Mouse (Mus musculus) CH12.LX (cell line): ENCODE results near the gene Oaz1. TPM values are rescaled to one million over a fixed set of nuclear protein-coding genes. Genes with fewer than 3 reads are reported as not detected.

Experiments
- DNase-seq: peaks from one replicate; pipeline ENCODE4 v3.0.0-alpha.2; 2013; ENCODE audit errors: extremely low read depth
- H3K27ac ChIP-seq: 2 replicates; pipeline ENCODE4 v1.5.1; 2012; ENCODE audit warnings: low read depth, mild to moderate bottlenecking, control low read depth, moderate library complexity; ENCODE audit not compliant: insufficient read depth
- H3K27me3 ChIP-seq: replicated peaks from 2 replicates; pipeline ENCODE3; 2012; ENCODE audit warnings: inconsistent platforms
- H3K36me3 ChIP-seq, 2 experiments: replicated peaks in 1 of 2; 2 replicates each; pipeline versions ENCODE3 to v1.6.1; 2012; ENCODE audit warnings: inconsistent platforms in 1 of 2, low read length in 1 of 2, mild to moderate bottlenecking in 1 of 2, mixed read lengths in 1 of 2, moderate library complexity in 1 of 2; ENCODE audit not compliant: control insufficient read depth in 1 of 2, insufficient read depth in 1 of 2
- H3K4me1 ChIP-seq, 2 experiments: 2 replicates each; pipeline ENCODE4 v1.6.1; 2012; ENCODE audit warnings: inconsistent platforms in 1 of 2, moderate library complexity in 1 of 2; ENCODE audit not compliant: insufficient read depth in 2 of 2, control insufficient read depth in 1 of 2
- H3K4me2 ChIP-seq: 2 replicates; pipeline ENCODE4 v1.6.1; 2012; ENCODE audit warnings: low read depth, mild to moderate bottlenecking, control low read depth; ENCODE audit not compliant: poor library complexity, insufficient read depth, severe bottlenecking
- H3K4me3 ChIP-seq, 3 experiments: fragments of 150-350 bp in 1 of 3; sonication (generic) in 1 of 3; replicated peaks in 1 of 3; 2 replicates each; pipeline versions ENCODE3 to v1.5.1; 2011 to 2012; ENCODE audit warnings: low read depth in 2 of 3, low read length in 2 of 3, mild to moderate bottlenecking in 2 of 3, moderate library complexity in 2 of 3, control low read depth in 1 of 3, improper control_type of control experiment in 1 of 3, inconsistent platforms in 1 of 3, mixed read lengths in 1 of 3; ENCODE audit not compliant: poor library complexity in 1 of 3
- H3K79me2 ChIP-seq: replicated peaks from 2 replicates; pipeline ENCODE4 v1.6.1; 2012; ENCODE audit warnings: mild to moderate bottlenecking, moderate library complexity; ENCODE audit not compliant: control insufficient read depth, poor library complexity, insufficient read depth, severe bottlenecking; ENCODE audit errors: extremely low read depth
- H3K9ac ChIP-seq: 2 replicates; pipeline ENCODE4 v1.6.1; 2012; ENCODE audit warnings: low read depth, mild to moderate bottlenecking, control low read depth, moderate library complexity; ENCODE audit not compliant: insufficient read depth
- H3K9me3 ChIP-seq: replicated peaks from 2 replicates; pipeline ENCODE3; 2012; ENCODE audit warnings: low read length, inconsistent platforms, mixed read lengths
- BHLHE40 ChIP-seq: IDR thresholded peaks from 2 replicates; pipeline ENCODE4 v1.6.1; 2011; ENCODE audit warnings: mild to moderate bottlenecking, low read depth, low read length, improper control_type of control experiment
- CHD1 ChIP-seq: IDR thresholded peaks from 2 replicates; pipeline ENCODE4 v1.6.1; 2012; ENCODE audit warnings: low read depth, low read length, improper control_type of control experiment, inconsistent platforms
- ELF1 ChIP-seq: IDR thresholded peaks from 2 replicates; pipeline ENCODE4 v1.6.1; 2014; ENCODE audit warnings: low read depth, mild to moderate bottlenecking, inconsistent platforms, low read length, improper control_type of control experiment
- JUND ChIP-seq: conservative IDR thresholded peaks from 2 replicates; pipeline ENCODE4 v1.6.1; 2011; ENCODE audit warnings: low read depth, low read length, improper control_type of control experiment
- KAT2A ChIP-seq: IDR thresholded peaks from 2 replicates; pipeline ENCODE4 v1.6.1; 2012; ENCODE audit warnings: low read length, improper control_type of control experiment, inconsistent platforms; ENCODE audit not compliant: insufficient replicate concordance
- MAX ChIP-seq: IDR thresholded peaks from 2 replicates; pipeline ENCODE4 v1.6.1; 2011; ENCODE audit warnings: low read length, improper control_type of control experiment
- NRF1 ChIP-seq: IDR thresholded peaks from 2 replicates; pipeline ENCODE4 v1.6.1; 2014; ENCODE audit warnings: low read depth, mild to moderate bottlenecking, inconsistent platforms, low read length, improper control_type of control experiment, moderate library complexity
- POLR2AphosphoS2 ChIP-seq: IDR thresholded peaks from 2 replicates; pipeline ENCODE4 v1.6.1; 2011; ENCODE audit warnings: low read depth, low read length, improper control_type of control experiment
- RAD21 ChIP-seq: IDR thresholded peaks from 2 replicates; pipeline ENCODE4 v1.6.1; 2011; ENCODE audit warnings: low read depth, mild to moderate bottlenecking, low read length, improper control_type of control experiment, moderate library complexity
- SMC3 ChIP-seq: IDR thresholded peaks from 2 replicates; pipeline ENCODE4 v1.6.1; 2011; ENCODE audit warnings: low read depth, low read length, improper control_type of control experiment
- TCF12 ChIP-seq: IDR thresholded peaks from 2 replicates; pipeline ENCODE4 v1.6.1; 2014; ENCODE audit warnings: low read depth, mild to moderate bottlenecking, inconsistent platforms, low read length, improper control_type of control experiment
- USF2 ChIP-seq: conservative IDR thresholded peaks from 2 replicates; pipeline ENCODE4 v1.6.1; 2011; ENCODE audit warnings: low read depth, low read length, improper control_type of control experiment
- ZC3H11A ChIP-seq: IDR thresholded peaks from 2 replicates; pipeline ENCODE4 v1.6.1; 2012; ENCODE audit warnings: low read depth, mild to moderate bottlenecking, inconsistent platforms, low read length, improper control_type of control experiment
- dilution Hi-C: fragments of 300-500 bp; cut with MboI; formaldehyde crosslinking; loops from 2 replicates; pipeline ENCODE4 v1.14.3; 2020; ENCODE audit warnings: low sequenced_read_pairs; ENCODE audit not compliant: extremely low pct_unique_long_range_greater_than_20kb, extremely low pct_ligation_motif_present
- in situ Hi-C: fragments of 300-500 bp; cut with MboI; formaldehyde crosslinking; loops from 3 replicates; pipeline ENCODE4 v1.14.3; 2019; ENCODE audit warnings: low sequenced_read_pairs, low pct_ligation_motif_present, low pct_unique_long_range_greater_than_20kb, mixed read lengths
- polyA plus RNA-seq: library from polyadenylated mRNA; unstranded; fragments of >175 nt; gene quantifications from 2 replicates; pipeline ENCODE4 v1.2.1, GENCODE M21; 2012; ENCODE audit warnings: low read depth; ENCODE audit not compliant: insufficient read length
- total RNA-seq, 2 experiments: library from RNA; depleted of rRNA; stranded (reverse); fragments of 300-350 nt in 1 of 2; fragments of >200 nt in 1 of 2; gene quantifications; 2 replicates each; pipeline ENCODE4 v1.2.3; 2012 to 2014

The Oaz1 gene
- total and polyA plus RNA-seq, 3 experiments, result 646 to 1,081 (median 899) TPM

GRCm38 (mm10) chr10:80843087-80843930, 16.9 kb downstream of the Oaz1 start:
- Histone ChIP-seq H3K27me3 (peaks cover 47% of the 10 kb centered on the region), H3K36me3 (no peaks in the 10 kb centered on the region), H3K4me3 (no peak overlapping the region), H3K9ac (no peak overlapping the region), H3K4me2 (no peak overlapping the region), H3K4me1 (peaks cover 0 to 11% of the 10 kb centered on the region in 2 experiments; a peak in 2 of 4 replicates), H3K79me2 (no peaks in the 10 kb centered on the region), H3K9me3 (no peaks in the 10 kb centered on the region), H3K27ac (no peak overlapping the region)
- no peak for DNase-seq
- TF ChIP-seq ZC3H11A (no peak), MAX (no peak), CHD1 (no peak), BHLHE40 (no peak), JUND (no peak)
- in situ Hi-C loops (no loop called here), dilution Hi-C loops (no loop called here)

- no peak within 1 kb of the TSS for H3K4me2 ChIP-seq
Observed at GRCm38 (mm10) chr10:80843931-80844547, 17.6 kb downstream of the Oaz1 start, which contains the start of gene Lingo3. TSS of gene Lingo3 (minus strand) at chr10:80844039.

GRCm38 (mm10) chr10:80845055-80845693, 18.7 kb downstream of the Oaz1 start:
- peaks cover 6 to 19% of the 10 kb centered on the region in 2 experiments for H3K4me1 ChIP-seq
- H3K4me3 ChIP-seq, result no peak overlapping the region
- peaks cover 0 to 12% of the 10 kb centered on the region in 2 experiments for H3K36me3 ChIP-seq
- TF ChIP-seq JUND, result no peak
- TF ChIP-seq RAD21, result no peak
- no peak for TF ChIP-seq POLR2AphosphoS2
- TF ChIP-seq SMC3, result no peak
- TF ChIP-seq KAT2A, result no peak
- TF ChIP-seq USF2, result no peak
- TF ChIP-seq TCF12, result no peak
- no peaks in the 10 kb centered on the region for H3K9me3 ChIP-seq
- peaks cover 43% of the 10 kb centered on the region for H3K27me3 ChIP-seq
- H3K79me2 ChIP-seq, result no peaks in the 10 kb centered on the region
- H3K4me2 ChIP-seq, result no peak overlapping the region
- dilution Hi-C loops, result no loop called here
- in situ Hi-C loops, result no loop called here
- no peak for DNase-seq
- no peak overlapping the region for H3K27ac ChIP-seq
- no peak overlapping the region for H3K9ac ChIP-seq

More at GRCm38 (mm10) chr10:80843931-80844547, 17.6 kb downstream of the Oaz1 start, which contains the start of gene Lingo3:
- Histone ChIP-seq H3K79me2 (no peaks in the 10 kb centered on the region), H3K4me3 (no peak within 1 kb of the TSS), H3K9ac (no peak within 1 kb of the TSS), H3K27me3 (peaks cover 43% of the 10 kb centered on the region), H3K4me1 (peaks cover 3 to 18% of the 10 kb centered on the region in 2 experiments), H3K9me3 (no peaks in the 10 kb centered on the region), H3K36me3 (peaks cover 0 to under 1% of the 10 kb centered on the region in 2 experiments), H3K27ac (no peak within 1 kb of the TSS)
- dilution Hi-C loops, result no loop called here
- in situ Hi-C loops, result no loop called here
- TF ChIP-seq ELF1 (no peak), NRF1 (0 out of 2 replicates have a peak, but pooled peaks have one; percentile 20)
- no peak for DNase-seq
